Mouse (Mus musculus): ENCODE measurements around the gene Akap13.

DNA sequence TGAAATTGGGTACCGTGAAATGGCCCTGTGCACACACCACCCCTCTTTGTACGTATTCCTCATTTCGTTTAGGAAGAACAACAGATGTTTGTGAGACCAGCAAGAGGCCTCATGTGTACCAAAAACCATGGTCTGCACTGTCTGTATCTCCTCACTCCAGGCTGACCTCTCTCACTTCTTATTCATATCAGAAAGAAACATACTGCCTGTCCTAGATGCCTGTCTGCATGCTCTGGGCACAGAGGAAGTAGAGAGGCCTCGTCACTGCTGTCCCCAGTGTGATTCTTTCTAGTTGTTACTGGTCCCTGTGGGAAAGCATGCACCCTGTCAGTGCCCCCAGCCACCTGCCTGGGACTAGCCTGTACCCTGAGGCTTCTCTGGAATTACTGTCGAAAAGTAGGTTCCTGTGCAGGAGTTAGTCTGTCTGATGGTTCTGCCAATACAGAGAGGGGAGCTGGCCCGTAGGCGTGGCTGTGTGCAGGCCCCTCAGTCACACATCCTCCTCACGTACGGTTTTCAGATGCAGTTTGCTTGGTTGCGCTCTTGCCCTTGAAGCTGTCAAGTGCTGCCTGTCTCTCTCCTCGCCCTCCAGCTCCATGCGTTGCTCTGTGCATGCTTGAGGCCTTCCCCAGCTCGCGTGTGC, 295.9 kb downstream of the Akap13 start:
- TF ChIP-seq CTCF (IDR thresholded peaks at IDR 0.05), result no peak
- TF ChIP-seq EP300 (IDR thresholded peaks at IDR 0.05), result no peak

All from lung, postnatal 0 days (tissue).